Mouse (Mus musculus): ENCODE results near the gene Mlf2.

DNA sequence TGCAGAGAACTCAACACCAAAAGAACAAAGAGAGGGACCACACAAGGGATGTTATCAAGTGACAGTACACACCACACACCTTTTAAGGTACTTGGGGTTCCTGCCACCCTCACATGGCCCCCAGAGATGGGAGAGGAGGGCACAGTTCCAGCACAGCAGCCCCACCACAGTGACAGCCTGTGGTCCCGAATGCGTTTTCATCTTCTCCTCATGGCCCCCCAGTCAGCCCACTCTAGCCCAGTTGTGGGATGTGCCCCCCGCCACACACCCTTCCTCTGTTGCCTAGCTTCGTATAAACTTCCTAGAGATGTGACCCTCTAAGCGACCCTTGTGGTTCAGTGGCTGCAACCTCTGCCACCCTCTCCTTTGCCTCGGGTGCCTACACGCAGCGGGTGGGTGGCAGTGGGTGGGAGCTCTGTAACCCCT lies 45.2 kb upstream of the Mlf2 start:
- TF ChIP-seq CTCF (conservative IDR thresholded peaks at IDR 0.05; ENCODE audit: low read length) (no peak), NANOG (IDR thresholded peaks at IDR 0.05; ENCODE audit: borderline replicate concordance, low read length) (no peak)

All from E14TG2a.4 (cell line).